Mouse (Mus musculus): ENCODE measurements around the gene Polr2e.

- TF ChIP-seq CTCF (IDR thresholded peaks at IDR 0.05; ENCODE audit: low read depth) (no peak), EP300 (IDR thresholded peaks at IDR 0.05; ENCODE audit: low read depth) (no peak)
Measured at GRCm38 (mm10) chr10:80071516-80071900, 31.9 kb upstream of the Polr2e start.

All from heart, postnatal 0 days (tissue).